Mouse (Mus musculus): ENCODE measurements around the gene Fgf9. TPM values are rescaled to one million over a fixed set of nuclear protein-coding genes. Genes with fewer than 3 reads are reported as not detected.

Gene Fgf9
- polyA plus RNA-seq, 1 experiment from 2014 or later, result 7.5 TPM

GRCm38 (mm10) chr14:58076726-58077255 is 6.4 kb downstream of the Fgf9 start:
- peak overlapping the region; percentile 78 for H3K4me2 ChIP-seq (ENCODE audit: low read depth, low read length)
- H3K9ac ChIP-seq (replicated peaks; ENCODE audit: low read length), result peak overlapping the region; percentile 37; the same call in 1 of the 2 replicates
- ATAC-seq (replicated peaks; ENCODE audit: insufficient number of reproducible peaks, low FRiP score, low TSS enrichment, low read depth), result no peak
- WGBS, result 5% methylated on average over 14 of the region's 14 CpGs
- peaks cover 11% of the 10 kb centered on the region; the same call in 1 of the 2 replicates for H3K4me1 ChIP-seq (ENCODE audit: control insufficient read depth, insufficient read depth, low read length)
- DNase-seq (ENCODE audit: low spot score), result peak; percentile 2
- H3K27me3 ChIP-seq (ENCODE audit: control insufficient read depth, insufficient read depth, low read length), result peaks cover 52% of the 10 kb centered on the region
- no peaks in the 10 kb centered on the region for H3K9me3 ChIP-seq (replicated peaks; ENCODE audit: control insufficient read depth, low read length)
- H3K4me3 ChIP-seq (ENCODE audit: low read depth, low read length), result peak overlapping the region; percentile 53
- H3K36me3 ChIP-seq (replicated peaks; ENCODE audit: control insufficient read depth, insufficient read depth, low read depth, low read length), result no peaks in the 10 kb centered on the region
- no peak overlapping the region for H3K27ac ChIP-seq (replicated peaks; ENCODE audit: low read depth, low read length)

GRCm38 (mm10) chr14:58079471-58079870 is 9.1 kb downstream of the Fgf9 start:
- DNase-seq (ENCODE audit: low spot score) (no peak), ATAC-seq (replicated peaks; ENCODE audit: insufficient number of reproducible peaks, low FRiP score, low TSS enrichment, low read depth) (no peak)
- H3K4me2 ChIP-seq (ENCODE audit: low read depth, low read length), result no peak overlapping the region
- H3K4me3 ChIP-seq (ENCODE audit: low read depth, low read length), result no peak overlapping the region
- no peaks in the 10 kb centered on the region for H3K9me3 ChIP-seq (replicated peaks; ENCODE audit: control insufficient read depth, low read length)
- no peaks in the 10 kb centered on the region for H3K36me3 ChIP-seq (replicated peaks; ENCODE audit: control insufficient read depth, insufficient read depth, low read depth, low read length)
- 0 out of 2 replicates have a peak, but pooled peaks cover 3% of the 10 kb centered on the region for H3K4me1 ChIP-seq (ENCODE audit: control insufficient read depth, insufficient read depth, low read length)
- no peak overlapping the region for H3K27ac ChIP-seq (replicated peaks; ENCODE audit: low read depth, low read length)
- WGBS, result 73% methylated on average over 2 of the region's 2 CpGs
- H3K9ac ChIP-seq (replicated peaks; ENCODE audit: low read length), result no peak overlapping the region
- H3K27me3 ChIP-seq (ENCODE audit: control insufficient read depth, insufficient read depth, low read length), result peaks cover 33% of the 10 kb centered on the region

GRCm38 (mm10) chr14:58081955-58082354 is 11.6 kb downstream of the Fgf9 start:
- WGBS, result 72% methylated on average over 1 of the region's 1 CpGs
- H3K4me2 ChIP-seq (ENCODE audit: low read depth, low read length), result no peak overlapping the region
- no peaks in the 10 kb centered on the region for H3K4me1 ChIP-seq (ENCODE audit: control insufficient read depth, insufficient read depth, low read length)
- H3K9ac ChIP-seq (replicated peaks; ENCODE audit: low read length), result no peak overlapping the region
- peaks cover 11% of the 10 kb centered on the region for H3K27me3 ChIP-seq (ENCODE audit: control insufficient read depth, insufficient read depth, low read length)
- no peak for DNase-seq (ENCODE audit: low spot score)
- H3K27ac ChIP-seq (replicated peaks; ENCODE audit: low read depth, low read length), result no peak overlapping the region
- no peaks in the 10 kb centered on the region for H3K36me3 ChIP-seq (replicated peaks; ENCODE audit: control insufficient read depth, insufficient read depth, low read depth, low read length)
- no peak for ATAC-seq (replicated peaks; ENCODE audit: insufficient number of reproducible peaks, low FRiP score, low TSS enrichment, low read depth)
- H3K4me3 ChIP-seq (ENCODE audit: low read depth, low read length), result no peak overlapping the region
- no peaks in the 10 kb centered on the region for H3K9me3 ChIP-seq (replicated peaks; ENCODE audit: control insufficient read depth, low read length)

- no peaks in the 10 kb centered on the region for H3K9me3 ChIP-seq (replicated peaks; ENCODE audit: control insufficient read depth, low read length)
- DNase-seq (ENCODE audit: low spot score), result no peak
- no peak overlapping the region for H3K27ac ChIP-seq (replicated peaks; ENCODE audit: low read depth, low read length)
- H3K4me2 ChIP-seq (ENCODE audit: low read depth, low read length), result no peak overlapping the region
- H3K4me1 ChIP-seq (ENCODE audit: control insufficient read depth, insufficient read depth, low read length), result no peaks in the 10 kb centered on the region
- ATAC-seq (replicated peaks; ENCODE audit: insufficient number of reproducible peaks, low FRiP score, low TSS enrichment, low read depth), result no peak
- no peak overlapping the region for H3K9ac ChIP-seq (replicated peaks; ENCODE audit: low read length)
- no peaks in the 10 kb centered on the region for H3K36me3 ChIP-seq (replicated peaks; ENCODE audit: control insufficient read depth, insufficient read depth, low read depth, low read length)
- no peaks in the 10 kb centered on the region for H3K27me3 ChIP-seq (ENCODE audit: control insufficient read depth, insufficient read depth, low read length)
- no peak overlapping the region for H3K4me3 ChIP-seq (ENCODE audit: low read depth, low read length)
- WGBS, result 95% methylated on average over 3 of the region's 3 CpGs
Measured at GRCm38 (mm10) chr14:58084240-58084639, 13.9 kb downstream of the Fgf9 start.

GRCm38 (mm10) chr14:58087326-58087725 is 17.0 kb downstream of the Fgf9 start:
- H3K27ac ChIP-seq (replicated peaks; ENCODE audit: low read depth, low read length), result no peak overlapping the region
- DNase-seq (ENCODE audit: low spot score), result no peak
- H3K36me3 ChIP-seq (replicated peaks; ENCODE audit: control insufficient read depth, insufficient read depth, low read depth, low read length), result no peaks in the 10 kb centered on the region
- no peaks in the 10 kb centered on the region for H3K27me3 ChIP-seq (ENCODE audit: control insufficient read depth, insufficient read depth, low read length)
- H3K9ac ChIP-seq (replicated peaks; ENCODE audit: low read length), result no peak overlapping the region
- no peaks in the 10 kb centered on the region for H3K4me1 ChIP-seq (ENCODE audit: control insufficient read depth, insufficient read depth, low read length)
- no peaks in the 10 kb centered on the region for H3K9me3 ChIP-seq (replicated peaks; ENCODE audit: control insufficient read depth, low read length)
- 49% methylated on average over 4 of the region's 4 CpGs for WGBS
- no peak overlapping the region for H3K4me3 ChIP-seq (ENCODE audit: low read depth, low read length)
- no peak overlapping the region for H3K4me2 ChIP-seq (ENCODE audit: low read depth, low read length)
- no peak for ATAC-seq (replicated peaks; ENCODE audit: insufficient number of reproducible peaks, low FRiP score, low TSS enrichment, low read depth)

GRCm38 (mm10) chr14:58089486-58089885 is 19.1 kb downstream of the Fgf9 start:
- H3K4me3 ChIP-seq (ENCODE audit: low read depth, low read length), result no peak overlapping the region
- DNase-seq (ENCODE audit: low spot score) (no peak), ATAC-seq (replicated peaks; ENCODE audit: insufficient number of reproducible peaks, low FRiP score, low TSS enrichment, low read depth) (no peak)
- H3K9me3 ChIP-seq (replicated peaks; ENCODE audit: control insufficient read depth, low read length), result no peaks in the 10 kb centered on the region
- H3K27me3 ChIP-seq (ENCODE audit: control insufficient read depth, insufficient read depth, low read length), result no peaks in the 10 kb centered on the region
- H3K36me3 ChIP-seq (replicated peaks; ENCODE audit: control insufficient read depth, insufficient read depth, low read depth, low read length), result no peaks in the 10 kb centered on the region
- 83% methylated on average over 5 of the region's 5 CpGs for WGBS
- no peak overlapping the region for H3K4me2 ChIP-seq (ENCODE audit: low read depth, low read length)
- no peak overlapping the region for H3K9ac ChIP-seq (replicated peaks; ENCODE audit: low read length)
- H3K27ac ChIP-seq (replicated peaks; ENCODE audit: low read depth, low read length), result no peak overlapping the region
- no peaks in the 10 kb centered on the region for H3K4me1 ChIP-seq (ENCODE audit: control insufficient read depth, insufficient read depth, low read length)

- Histone ChIP-seq H3K9me3 (replicated peaks; ENCODE audit: control insufficient read depth, low read length) (no peaks in the 10 kb centered on the region), H3K9ac (replicated peaks; ENCODE audit: low read length) (no peak overlapping the region), H3K4me2 (ENCODE audit: low read depth, low read length) (no peak overlapping the region), H3K36me3 (replicated peaks; ENCODE audit: control insufficient read depth, insufficient read depth, low read depth, low read length) (no peaks in the 10 kb centered on the region), H3K27me3 (ENCODE audit: control insufficient read depth, insufficient read depth, low read length) (no peaks in the 10 kb centered on the region), H3K27ac (replicated peaks; ENCODE audit: low read depth, low read length) (no peak overlapping the region), H3K4me3 (ENCODE audit: low read depth, low read length) (no peak overlapping the region), H3K4me1 (ENCODE audit: control insufficient read depth, insufficient read depth, low read length) (no peaks in the 10 kb centered on the region)
- DNase-seq (ENCODE audit: low spot score) (no peak), ATAC-seq (replicated peaks; ENCODE audit: insufficient number of reproducible peaks, low FRiP score, low TSS enrichment, low read depth) (no peak)
- 74% methylated on average over 10 of the region's 10 CpGs for WGBS
Measured at GRCm38 (mm10) chr14:58091321-58091720, 21.0 kb downstream of the Fgf9 start.

GRCm38 (mm10) chr14:58099599-58099998 is 29.3 kb downstream of the Fgf9 start:
- no peak for ATAC-seq (replicated peaks; ENCODE audit: insufficient number of reproducible peaks, low FRiP score, low TSS enrichment, low read depth)
- WGBS, result 82% methylated on average over 8 of the region's 8 CpGs

More at GRCm38 (mm10) chr14:58099599-58099998, 29.3 kb downstream of the Fgf9 start:
- Histone ChIP-seq H3K36me3 (replicated peaks; ENCODE audit: control insufficient read depth, insufficient read depth, low read depth, low read length) (no peaks in the 10 kb centered on the region), H3K4me1 (ENCODE audit: control insufficient read depth, insufficient read depth, low read length) (no peaks in the 10 kb centered on the region), H3K27me3 (ENCODE audit: control insufficient read depth, insufficient read depth, low read length) (no peaks in the 10 kb centered on the region), H3K27ac (replicated peaks; ENCODE audit: low read depth, low read length) (no peak overlapping the region), H3K4me3 (ENCODE audit: low read depth, low read length) (no peak overlapping the region), H3K9me3 (replicated peaks; ENCODE audit: control insufficient read depth, low read length) (no peaks in the 10 kb centered on the region), H3K9ac (replicated peaks; ENCODE audit: low read length) (no peak overlapping the region), H3K4me2 (ENCODE audit: low read depth, low read length) (no peak overlapping the region)
- no peak for DNase-seq (ENCODE audit: low spot score)

Measured in embryonic facial prominence, embryonic 11.5 days (tissue).